Mouse (Mus musculus): ENCODE data around the gene Ide.

DNA sequence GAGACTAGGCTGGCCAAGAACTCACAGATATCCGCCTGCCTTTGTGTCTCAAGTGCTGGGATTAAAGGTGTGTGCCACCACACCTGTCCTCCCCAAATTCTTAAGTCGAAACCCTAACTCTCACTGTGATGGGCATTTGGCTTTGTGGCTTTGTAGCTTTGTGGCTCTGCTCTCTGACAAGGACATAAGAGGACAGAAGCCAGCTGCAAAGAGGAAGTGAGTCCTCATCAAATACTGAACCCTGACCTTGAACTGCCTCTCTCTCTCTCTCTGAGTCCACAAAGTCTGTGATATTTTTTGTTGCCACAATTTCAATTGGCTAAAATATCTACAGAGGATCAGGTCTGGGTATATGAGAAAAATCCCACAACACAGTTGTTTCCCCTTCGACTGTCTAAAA is 89.5 kb downstream of the Ide start:
- TF ChIP-seq POLR2A (IDR thresholded peaks at IDR 0.05; ENCODE audit: control insufficient read depth in 1 of 2, insufficient read depth in 1 of 2, low read depth in 1 of 2, low read length in 2 of 2, poor library complexity in 1 of 2) (no peak), MAZ (IDR thresholded peaks at IDR 0.05; ENCODE audit: low read depth, low read length) (no peak)
